Mouse (Mus musculus): ENCODE measurements at regions not wholly inside any gene's neighbourhood (a gene's known extent, or its start where the extent isn't known, plus 50 kb on each side); places are given as distances from the start of the nearest gene placed in this dataset.

DNA sequence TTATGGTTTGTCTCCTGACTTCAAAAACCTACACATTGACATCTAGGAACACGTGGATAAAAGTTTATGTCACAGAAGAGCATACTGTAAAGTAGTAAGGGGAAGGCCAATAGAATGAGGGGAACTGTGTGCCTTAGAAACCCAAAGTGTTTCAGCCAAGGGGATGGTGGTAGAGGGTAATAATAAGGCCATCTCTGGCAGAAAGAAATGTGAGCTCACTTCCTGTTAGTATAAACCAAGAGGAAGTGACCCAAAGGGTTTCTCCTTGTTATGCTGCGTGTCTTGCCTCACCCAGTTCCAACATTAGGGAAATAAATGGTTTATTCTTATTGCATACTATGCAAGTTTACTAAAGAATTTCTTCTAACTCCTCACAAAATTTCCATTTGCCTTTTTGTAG lies 2982.4 kb upstream of the Lrrc6 start:
- TF ChIP-seq CTCF (IDR thresholded peaks at IDR 0.05; ENCODE audit: control insufficient read depth, insufficient read depth, insufficient read length) (no peak), MYOG (IDR thresholded peaks at IDR 0.05; ENCODE audit: control insufficient read depth, extremely low read depth, insufficient read length) (no peak)

All from C2C12 (cell line).